Mouse (Mus musculus) thymus, adult 2 months (tissue): Measurements from ENCODE around the gene Slit2. TPM values are rescaled to one million over a fixed set of nuclear protein-coding genes. Genes with fewer than 3 reads are reported as not detected.

Experiments
- DNase-seq: peaks from one replicate; pipeline ENCODE4 v3.0.0; 2021
- H3K27ac ChIP-seq: fragments of 200-500 bp; 2 replicates; pipeline ENCODE4 v1.5.1; 2012; ENCODE audit warnings: low read length, control low read depth; ENCODE audit not compliant: control insufficient read depth, insufficient read depth
- H3K27me3 ChIP-seq: fragments of 200-500 bp; 2 replicates; pipeline ENCODE4 v1.6.1; 2012; ENCODE audit warnings: mild to moderate bottlenecking, low read length, moderate library complexity, mixed read lengths; ENCODE audit not compliant: control insufficient read depth, insufficient read depth
- H3K36me3 ChIP-seq: fragments of 200-500 bp; 2 replicates; pipeline ENCODE4 v1.6.1; 2012; ENCODE audit warnings: mild to moderate bottlenecking, low read length, moderate library complexity; ENCODE audit not compliant: control insufficient read depth, insufficient read depth
- H3K4me1 ChIP-seq: fragments of 200-500 bp; replicated peaks from 2 replicates; pipeline ENCODE4 v1.6.1; 2012; ENCODE audit warnings: low read length; ENCODE audit not compliant: control insufficient read depth, insufficient read depth
- H3K4me3 ChIP-seq: fragments of 200-500 bp; 2 replicates; pipeline ENCODE4 v1.5.1; 2012; ENCODE audit warnings: mild to moderate bottlenecking, low read length, control low read depth, moderate library complexity; ENCODE audit not compliant: control insufficient read depth, insufficient read depth
- CTCF ChIP-seq: fragments of 200-500 bp; IDR thresholded peaks from 2 replicates; pipeline ENCODE4 v1.5.1; 2012; ENCODE audit warnings: mild to moderate bottlenecking, control low read depth, low read length, moderate library complexity, borderline replicate concordance; ENCODE audit not compliant: control insufficient read depth, poor library complexity, insufficient read depth; ENCODE audit errors: extremely low read depth
- POLR2A ChIP-seq: fragments of 200-500 bp; IDR thresholded peaks from 2 replicates; pipeline ENCODE4 v1.6.1; 2012; ENCODE audit warnings: mild to moderate bottlenecking, low read length, control low read depth, moderate library complexity; ENCODE audit not compliant: control insufficient read depth, poor library complexity, insufficient read depth; ENCODE audit errors: extremely low read depth
- WGBS: fragments of 180-500 bp; shearing (Covaris S2); methylation state at CpG from one replicate; pipeline ENCODE4 v1.1.7; 2018; 5-methylcytosine and 5-hydroxymethylcytosine counted together
- polyA plus RNA-seq: library from polyadenylated mRNA; depleted of rRNA; stranded (reverse); fragments of >200 nt; gene quantifications from 2 replicates; pipeline ENCODE4 v1.2.3, GENCODE M21; 2012; rRNA removed

Slit2 gene
- polyA plus RNA-seq, result 0.73 and 0.74 TPM in 2 replicates

DNA sequence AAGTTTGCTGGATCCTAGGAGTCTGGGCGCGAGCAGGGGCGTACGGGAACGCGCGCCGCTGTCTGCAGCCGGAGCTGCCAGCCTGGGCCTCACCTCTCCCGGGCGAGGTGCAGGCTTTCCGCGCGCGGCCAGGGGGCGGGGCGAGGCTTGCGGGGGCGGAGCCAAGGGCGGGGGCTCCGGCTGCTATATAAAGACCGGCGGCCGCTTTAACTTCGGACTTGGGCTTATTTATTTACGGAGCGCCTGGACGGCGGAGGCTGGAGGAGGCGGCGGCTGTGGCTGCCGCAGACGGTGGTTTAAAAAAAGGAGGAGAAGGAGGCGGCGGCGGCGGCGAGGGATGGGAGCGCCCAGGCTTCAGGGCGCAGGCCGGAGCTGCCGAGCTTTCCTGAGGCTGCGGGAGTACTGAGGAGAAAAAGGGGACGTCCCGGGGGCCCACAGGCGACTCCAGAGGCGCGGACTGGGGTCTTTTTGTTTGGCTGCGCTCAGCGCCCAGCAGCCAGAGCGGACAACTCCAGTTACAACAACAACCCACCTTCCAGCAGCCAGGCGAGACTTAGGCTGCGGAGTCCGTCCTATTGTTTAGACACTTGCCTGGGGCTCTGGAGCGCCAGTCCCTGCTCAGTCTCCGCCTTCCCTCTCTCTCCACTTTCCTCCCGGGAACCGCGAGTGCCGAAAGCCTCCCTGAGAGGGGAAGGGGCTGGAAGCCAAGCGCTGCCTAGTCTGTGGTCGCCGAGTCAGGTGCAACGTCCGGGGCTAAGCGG lies at the start of gene Slit2:
Gene Slit2, plus strand, starts transcription at position 198 of the 761 bp plus-strand sequence.
- WGBS, result 2% methylated on average over 65 of the region's 66 CpGs
- H3K4me3 ChIP-seq, result peak within 1 kb of the TSS; percentile 42

DNA sequence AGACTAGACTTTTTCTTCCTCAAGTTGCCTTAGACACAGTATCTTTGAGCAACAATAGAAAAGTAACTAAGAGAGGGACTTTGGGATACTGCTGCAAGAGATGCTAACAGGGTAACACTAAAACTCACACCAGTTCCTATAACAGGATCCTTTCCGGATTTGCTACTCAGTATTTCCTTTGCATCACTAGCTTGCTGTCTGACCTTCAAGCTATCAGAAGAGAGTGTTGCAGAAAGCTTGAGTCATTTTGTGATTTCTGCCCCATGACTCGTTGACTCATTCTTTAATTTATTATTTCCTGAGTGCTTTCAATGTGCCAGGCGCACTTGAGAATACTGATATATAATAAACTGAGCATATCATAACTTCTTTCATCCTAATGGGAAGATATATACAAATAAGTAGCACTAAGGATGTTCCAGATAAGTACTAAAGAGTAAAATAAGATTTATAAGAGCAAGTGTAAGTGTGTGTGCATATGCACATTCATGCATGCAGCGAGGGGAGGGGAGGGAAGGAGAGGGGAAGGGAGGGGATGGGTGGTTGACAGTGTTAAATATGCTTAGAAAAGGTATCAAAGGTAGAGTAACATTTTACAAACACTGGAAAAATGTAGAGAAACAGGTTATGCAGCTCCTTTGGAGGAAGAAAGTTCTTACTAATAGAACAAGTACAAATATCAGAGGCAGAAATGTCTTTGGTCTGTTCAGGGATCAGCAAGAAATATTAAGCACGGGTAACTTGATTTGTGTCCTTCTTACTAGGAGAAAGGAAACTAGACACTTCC lies 44.2 kb upstream of the Slit2 start:
- Histone ChIP-seq H3K27ac (no peak overlapping the region), H3K27me3 (no peaks in the 10 kb centered on the region), H3K4me1 (no peaks in the 10 kb centered on the region), H3K36me3 (no peaks in the 10 kb centered on the region), H3K4me3 (no peak overlapping the region)
- WGBS, result 44% methylated on average over 5 of the region's 5 CpGs
- no peak for DNase-seq
- TF ChIP-seq CTCF (no peak), POLR2A (no peak)

More for the DNA sequence above, at the start of gene Slit2:
- DNase-seq, result peak; percentile 32
- peaks cover 5% of the 10 kb centered on the region; the same call in 1 of the 2 replicates for H3K27me3 ChIP-seq
- peaks cover 2% of the 10 kb centered on the region; the same call in 1 of the 2 replicates for H3K4me1 ChIP-seq
- H3K36me3 ChIP-seq, result no peaks in the 10 kb centered on the region
- TF ChIP-seq POLR2A, result no peak
- TF ChIP-seq CTCF, result no peak
- H3K27ac ChIP-seq, result no peak within 1 kb of the TSS

DNA sequence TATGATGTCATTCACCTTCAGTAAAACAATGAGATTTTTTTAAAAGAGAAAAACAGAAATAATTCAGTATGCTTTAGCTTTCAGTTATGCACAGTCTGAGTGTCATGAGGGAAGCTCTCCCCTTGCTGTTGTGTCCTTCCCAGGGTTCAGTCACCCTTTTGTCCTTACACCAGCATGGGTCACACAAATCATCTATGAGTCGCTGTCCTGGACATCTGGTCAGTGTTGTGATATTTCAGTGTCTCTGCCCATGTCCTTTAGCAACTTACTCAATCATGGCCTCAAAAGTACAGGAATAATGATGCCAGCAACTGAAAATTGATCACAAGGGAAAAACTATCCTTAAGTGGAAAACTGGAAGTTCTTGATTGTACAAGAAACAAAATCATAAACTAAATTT lies 26.5 kb upstream of the Slit2 start:
- Histone ChIP-seq H3K4me1 (no peaks in the 10 kb centered on the region), H3K27me3 (no peaks in the 10 kb centered on the region), H3K4me3 (no peak overlapping the region), H3K27ac (no peak overlapping the region), H3K36me3 (no peaks in the 10 kb centered on the region)
- TF ChIP-seq POLR2A (no peak), CTCF (no peak)
- no peak for DNase-seq
- WGBS, result 87% methylated on average over 1 of the region's 1 CpGs

DNA sequence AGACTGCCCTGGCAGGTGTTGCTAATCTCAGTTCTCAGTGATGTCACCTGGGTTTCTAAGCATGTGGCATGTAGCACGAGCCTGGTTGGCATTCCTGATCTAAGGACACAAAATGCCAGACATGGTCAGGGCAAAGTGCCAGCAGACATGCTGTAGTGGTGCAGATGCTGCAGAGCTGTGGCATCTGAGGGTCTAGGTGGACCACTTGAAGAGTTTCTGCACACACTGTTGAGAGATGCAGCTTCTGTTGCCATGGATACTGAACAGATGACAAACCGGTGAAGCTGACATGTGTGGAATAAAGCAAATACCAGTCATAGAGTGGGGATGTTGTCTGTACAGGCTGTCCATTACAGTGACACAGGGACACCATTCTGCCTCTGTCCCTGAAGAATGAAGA lies 7.1 kb upstream of the Slit2 start:
- 68% methylated on average over 2 of the region's 2 CpGs for WGBS

DNA sequence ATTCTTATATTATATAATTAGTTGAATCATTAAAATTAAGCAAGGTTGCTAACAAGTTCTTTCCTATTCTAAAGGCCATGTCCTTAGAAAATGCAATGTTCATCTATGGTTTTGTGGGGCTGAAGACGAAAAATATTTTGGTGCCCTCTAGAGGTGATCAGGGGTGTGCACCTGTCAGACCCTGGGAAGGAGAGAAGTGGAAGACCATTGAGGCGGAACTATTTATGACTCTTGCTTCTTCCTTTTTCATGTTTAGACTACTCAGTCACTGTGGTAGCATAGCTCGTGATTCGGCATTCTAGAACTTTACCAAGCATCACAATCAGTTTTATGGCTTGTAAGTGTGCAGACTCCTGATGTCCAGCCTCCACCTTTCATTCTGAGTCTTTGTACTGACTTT lies 3.6 kb upstream of the Slit2 start:
- H3K27me3 ChIP-seq, result peaks cover 2% of the 10 kb centered on the region; the same call in 1 of the 2 replicates
- no peak for DNase-seq
- no peak overlapping the region for H3K4me3 ChIP-seq
- no peak overlapping the region for H3K27ac ChIP-seq
- TF ChIP-seq POLR2A (no peak), CTCF (no peak)
- 5% methylated on average over 4 of the region's 4 CpGs for WGBS
- peaks cover 2% of the 10 kb centered on the region; the same call in 1 of the 2 replicates for H3K4me1 ChIP-seq
- H3K36me3 ChIP-seq, result no peaks in the 10 kb centered on the region

More for the DNA sequence above, 7.1 kb upstream of the Slit2 start:
- no peak overlapping the region for H3K27ac ChIP-seq
- TF ChIP-seq CTCF, result no peak
- no peak for TF ChIP-seq POLR2A
- no peak for DNase-seq
- no peak overlapping the region for H3K4me3 ChIP-seq
- no peaks in the 10 kb centered on the region for H3K4me1 ChIP-seq
- no peaks in the 10 kb centered on the region for H3K36me3 ChIP-seq
- H3K27me3 ChIP-seq, result no peaks in the 10 kb centered on the region

DNA sequence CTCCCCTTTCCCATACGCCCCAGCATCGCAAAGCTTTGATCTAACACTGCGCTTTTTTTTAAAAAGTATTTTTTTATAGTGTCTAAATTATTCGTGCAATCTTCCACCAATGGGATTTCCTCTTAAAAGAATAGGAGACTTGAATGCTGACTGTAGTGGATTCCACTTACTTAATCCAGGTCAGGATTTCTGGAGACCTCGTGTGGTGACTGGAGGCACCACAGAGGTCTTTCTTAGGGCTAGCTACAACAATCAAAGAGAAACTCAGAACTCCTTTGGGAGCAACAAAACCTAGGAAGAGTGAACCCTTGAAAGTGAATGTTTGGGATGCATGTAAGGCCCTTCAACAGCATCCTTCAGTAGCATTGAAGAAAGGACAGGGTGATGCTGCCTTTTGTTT lies 2.5 kb upstream of the Slit2 start:
- Histone ChIP-seq H3K27me3 (peaks cover 5% of the 10 kb centered on the region; the same call in 1 of the 2 replicates), H3K27ac (no peak overlapping the region), H3K4me1 (peaks cover 2% of the 10 kb centered on the region; the same call in 1 of the 2 replicates), H3K4me3 (no peak overlapping the region), H3K36me3 (no peaks in the 10 kb centered on the region)
- no peak for DNase-seq
- TF ChIP-seq CTCF (no peak), POLR2A (no peak)
- WGBS, result 60% methylated on average over 5 of the region's 5 CpGs
